Mouse (Mus musculus) liver, postnatal 0 days (tissue): ENCODE measurements around the gene Arfgap3. TPM values are rescaled to one million over a fixed set of nuclear protein-coding genes. Genes with fewer than 3 reads are reported as not detected.

Source experiments
- ATAC-seq: fragments of 200-750 bp; cut with Nextera tagmentation; 2 replicates; pipeline ENCODE4 v1.8.0; 2017; ENCODE audit warnings: mild to moderate bottlenecking, moderate library complexity
- DNase-seq: peaks from one replicate; pipeline ENCODE4 v3.0.0-alpha.2; 2016
- H3K27ac ChIP-seq: fragments of 300-500 bp; sonication (generic); 2 replicates; pipeline ENCODE4 v1.5.1; 2014; ENCODE audit warnings: antibody characterized with exemption, moderate library complexity, mild to moderate bottlenecking, low read depth
- H3K27me3 ChIP-seq: fragments of 300-500 bp; sonication (generic); 2 replicates; pipeline ENCODE4 v1.6.1; 2014; ENCODE audit warnings: low read length, control low read depth, mixed read lengths; ENCODE audit not compliant: insufficient read depth
- H3K36me3 ChIP-seq: fragments of 300-500 bp; sonication (generic); replicated peaks from 2 replicates; pipeline ENCODE4 v1.6.1; 2014; ENCODE audit warnings: mild to moderate bottlenecking, control low read depth, low read length, moderate library complexity, mixed read lengths; ENCODE audit not compliant: insufficient read depth
- H3K4me1 ChIP-seq: fragments of 300-500 bp; sonication (generic); 2 replicates; pipeline ENCODE4 v1.6.1; 2014; ENCODE audit warnings: antibody characterized with exemption, mild to moderate bottlenecking, control low read depth; ENCODE audit not compliant: insufficient read depth
- H3K4me2 ChIP-seq: fragments of 300-500 bp; sonication (generic); 2 replicates; pipeline ENCODE4 v1.6.1; 2014; ENCODE audit warnings: low read depth, mild to moderate bottlenecking, low read length, moderate library complexity, mixed read lengths
- H3K4me3 ChIP-seq: fragments of 300-500 bp; sonication (generic); 2 replicates; pipeline ENCODE4 v1.5.1; 2014; ENCODE audit warnings: low read depth, low read length
- H3K9ac ChIP-seq: fragments of 300-500 bp; sonication (generic); replicated peaks from 2 replicates; pipeline ENCODE4 v1.6.1; 2014; ENCODE audit warnings: mild to moderate bottlenecking, moderate library complexity
- H3K9me3 ChIP-seq: fragments of 300-500 bp; sonication (generic); 2 replicates; pipeline ENCODE4 v1.6.1; 2016; ENCODE audit warnings: mild to moderate bottlenecking, control low read depth, low read length, mixed read lengths
- CTCF ChIP-seq: sonication (generic); IDR thresholded peaks from 2 replicates; pipeline ENCODE4 v1.5.1; 2016; ENCODE audit warnings: antibody characterized with exemption, low read depth
- EP300 ChIP-seq: IDR thresholded peaks from 2 replicates; pipeline ENCODE4 v1.6.1; 2016; ENCODE audit warnings: antibody characterized with exemption, low read depth, mild to moderate bottlenecking
- WGBS: fragments of 180-500 bp; shearing (Covaris S2); extraction: QIAGEN DNeasy Blood & Tissue Kit; methylation state at CpG from one replicate; pipeline ENCODE4 v1.1.7; 2014; ENCODE audit not compliant: insufficient replicate concordance; 5-methylcytosine and 5-hydroxymethylcytosine counted together
- polyA plus RNA-seq: library from polyadenylated mRNA; unstranded; fragments of >200 nt; fragmentation: Nextera tagmentation; extraction: Ambion mirVana; gene quantifications from 2 replicates; pipeline ENCODE4 v1.2.1, GENCODE M21; 2015

Gene Arfgap3
- polyA plus RNA-seq, 1 experiment from 2014 or later, result 9.6 TPM

DNA sequence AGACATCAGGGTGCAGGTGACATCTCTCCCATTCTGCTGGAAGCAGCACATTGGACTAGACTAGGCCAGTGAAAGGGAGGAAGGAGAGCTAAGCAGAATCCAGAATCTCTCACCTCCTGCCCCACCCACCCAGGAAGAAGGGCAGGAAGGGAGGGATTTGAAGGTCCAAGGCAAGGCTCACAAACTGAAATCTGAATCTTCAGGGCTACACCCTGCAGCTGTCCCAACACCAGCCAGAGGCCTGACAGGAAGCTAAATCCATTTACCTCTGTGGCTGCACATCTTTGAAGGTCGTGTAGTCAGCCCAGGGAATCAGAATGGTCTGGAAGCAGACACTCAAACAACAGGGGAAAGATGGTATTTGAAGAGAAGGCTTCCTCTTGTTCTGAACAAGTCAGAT is 84.8 kb downstream of the Arfgap3 start:
- DNase-seq (no peak), ATAC-seq (no peak)
- TF ChIP-seq CTCF, result no peak
- TF ChIP-seq EP300, result no peak
- no peak overlapping the region for H3K4me3 ChIP-seq
- H3K27ac ChIP-seq, result no peak overlapping the region
- 23% methylated on average over 1 of the region's 1 CpGs for WGBS
- no peak overlapping the region for H3K4me2 ChIP-seq
- H3K9me3 ChIP-seq, result no peaks in the 10 kb centered on the region
- no peaks in the 10 kb centered on the region for H3K27me3 ChIP-seq
- no peak overlapping the region for H3K9ac ChIP-seq
- no peaks in the 10 kb centered on the region for H3K36me3 ChIP-seq
- no peaks in the 10 kb centered on the region for H3K4me1 ChIP-seq

DNA sequence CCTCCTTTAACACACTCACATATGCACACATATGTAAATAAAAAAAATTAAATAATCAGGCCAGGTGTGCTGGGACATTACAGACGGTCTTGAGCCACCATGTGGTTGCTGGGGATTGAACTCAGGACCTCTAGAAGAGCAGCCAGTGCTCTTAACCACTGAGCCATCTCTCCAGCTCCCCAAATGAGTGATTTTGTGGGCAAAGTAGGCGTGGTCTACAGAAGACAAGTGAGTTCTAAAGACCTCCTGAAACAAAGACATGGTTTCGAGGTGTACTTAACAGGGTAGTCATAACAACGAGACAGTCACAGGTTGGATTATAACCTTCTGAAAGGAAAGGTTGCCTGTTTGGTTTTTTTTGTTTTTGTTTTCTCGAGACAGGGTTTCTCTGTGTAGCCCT is 86.6 kb downstream of the Arfgap3 start:
- DNase-seq, result no peak
- H3K36me3 ChIP-seq, result no peaks in the 10 kb centered on the region
- H3K27ac ChIP-seq, result no peak overlapping the region
- no peak for ATAC-seq
- H3K4me1 ChIP-seq, result no peaks in the 10 kb centered on the region
- no peaks in the 10 kb centered on the region for H3K9me3 ChIP-seq
- H3K9ac ChIP-seq, result no peak overlapping the region
- no peaks in the 10 kb centered on the region for H3K27me3 ChIP-seq
- WGBS, result 72% methylated on average over 5 of the region's 5 CpGs
- TF ChIP-seq EP300 (no peak), CTCF (no peak)
- H3K4me2 ChIP-seq, result no peak overlapping the region
- H3K4me3 ChIP-seq, result no peak overlapping the region

- DNase-seq (no peak), ATAC-seq (no peak)
- no peaks in the 10 kb centered on the region for H3K36me3 ChIP-seq
- H3K9me3 ChIP-seq, result no peaks in the 10 kb centered on the region
- no peaks in the 10 kb centered on the region for H3K27me3 ChIP-seq
- WGBS, result 77% methylated on average over 13 of the region's 13 CpGs
- H3K4me3 ChIP-seq, result no peak overlapping the region
- no peak for TF ChIP-seq EP300
- no peak for TF ChIP-seq CTCF
- no peak overlapping the region for H3K4me2 ChIP-seq
- no peak overlapping the region for H3K9ac ChIP-seq
- no peak overlapping the region for H3K27ac ChIP-seq
- H3K4me1 ChIP-seq, result no peaks in the 10 kb centered on the region; the same call in 1 of the 2 replicates
Observed at GRCm38 (mm10) chr15:83257906-83258305, 92.1 kb downstream of the Arfgap3 start.

DNA sequence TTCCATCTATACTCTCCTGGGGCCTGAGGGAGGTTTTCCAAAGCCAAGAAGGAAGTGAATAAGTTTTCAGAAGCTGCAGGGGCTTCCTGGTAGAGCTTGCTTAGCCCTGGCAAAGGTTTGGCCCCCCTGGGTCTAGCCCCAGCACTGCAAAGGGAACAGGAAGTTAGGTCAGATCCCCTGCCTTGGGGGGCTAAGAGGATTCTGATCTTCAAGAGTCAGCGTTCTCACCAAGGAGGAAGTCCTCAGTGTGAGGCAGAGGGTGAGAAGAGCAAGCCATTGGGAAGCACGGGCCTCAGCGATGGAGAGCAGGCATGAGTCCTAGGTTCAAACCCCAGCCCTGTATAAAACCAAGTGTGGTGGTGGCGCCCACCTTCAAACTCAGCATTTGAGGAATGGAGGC is 93.6 kb downstream of the Arfgap3 start:
- DNase-seq (no peak), ATAC-seq (no peak)
- Histone ChIP-seq H3K27ac (no peak overlapping the region), H3K4me3 (no peak overlapping the region), H3K36me3 (no peaks in the 10 kb centered on the region), H3K4me1 (no peaks in the 10 kb centered on the region; the same call in none of the 2 replicates), H3K9ac (no peak overlapping the region), H3K27me3 (peaks cover 11% of the 10 kb centered on the region), H3K9me3 (no peaks in the 10 kb centered on the region), H3K4me2 (no peak overlapping the region)
- TF ChIP-seq EP300, result no peak
- no peak for TF ChIP-seq CTCF
- WGBS, result 49% methylated on average over 4 of the region's 4 CpGs

DNA sequence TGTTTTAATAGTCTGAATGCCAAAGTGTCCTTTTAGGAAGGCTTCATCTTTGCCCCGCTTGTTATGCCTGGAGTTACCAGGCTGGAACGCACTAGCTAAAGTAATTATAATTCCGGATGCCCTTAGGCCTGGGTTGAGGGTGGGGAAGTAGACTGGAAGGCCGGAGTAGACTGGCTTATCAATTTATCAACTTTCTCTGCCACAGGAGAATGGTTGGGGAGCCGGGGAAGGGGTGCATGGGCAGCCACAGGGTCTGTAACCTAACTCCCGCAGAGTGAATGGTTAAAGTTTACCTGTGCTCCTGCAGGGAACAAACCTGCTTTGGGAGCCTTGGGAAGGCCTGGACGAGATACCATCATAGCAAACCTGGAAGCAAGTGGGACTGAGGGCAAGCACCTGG is 94.1 kb downstream of the Arfgap3 start:
- H3K36me3 ChIP-seq, result no peaks in the 10 kb centered on the region
- no peak overlapping the region for H3K4me3 ChIP-seq
- peaks cover 3% of the 10 kb centered on the region for H3K4me1 ChIP-seq
- peaks cover 17% of the 10 kb centered on the region for H3K27me3 ChIP-seq
- no peak overlapping the region for H3K9ac ChIP-seq
- TF ChIP-seq EP300 (no peak), CTCF (no peak)
- ATAC-seq, result no peak
- no peak overlapping the region for H3K4me2 ChIP-seq
- 81% methylated on average over 7 of the region's 7 CpGs for WGBS
- no peaks in the 10 kb centered on the region for H3K9me3 ChIP-seq
- no peak overlapping the region for H3K27ac ChIP-seq
- no peak for DNase-seq

- H3K36me3 ChIP-seq, result no peaks in the 10 kb centered on the region
- no peak for DNase-seq
- H3K27me3 ChIP-seq, result peaks cover 22% of the 10 kb centered on the region
- H3K9ac ChIP-seq, result no peak overlapping the region
- H3K27ac ChIP-seq, result no peak overlapping the region
- TF ChIP-seq EP300 (no peak), CTCF (peak; percentile 51)
- H3K4me3 ChIP-seq, result no peak overlapping the region
- no peaks in the 10 kb centered on the region for H3K9me3 ChIP-seq
- H3K4me1 ChIP-seq, result peaks cover 6% of the 10 kb centered on the region
- 87% methylated on average over 4 of the region's 4 CpGs for WGBS
- no peak for ATAC-seq
- no peak overlapping the region for H3K4me2 ChIP-seq
Observed at GRCm38 (mm10) chr15:83255191-83255782, 94.8 kb downstream of the Arfgap3 start.

DNA sequence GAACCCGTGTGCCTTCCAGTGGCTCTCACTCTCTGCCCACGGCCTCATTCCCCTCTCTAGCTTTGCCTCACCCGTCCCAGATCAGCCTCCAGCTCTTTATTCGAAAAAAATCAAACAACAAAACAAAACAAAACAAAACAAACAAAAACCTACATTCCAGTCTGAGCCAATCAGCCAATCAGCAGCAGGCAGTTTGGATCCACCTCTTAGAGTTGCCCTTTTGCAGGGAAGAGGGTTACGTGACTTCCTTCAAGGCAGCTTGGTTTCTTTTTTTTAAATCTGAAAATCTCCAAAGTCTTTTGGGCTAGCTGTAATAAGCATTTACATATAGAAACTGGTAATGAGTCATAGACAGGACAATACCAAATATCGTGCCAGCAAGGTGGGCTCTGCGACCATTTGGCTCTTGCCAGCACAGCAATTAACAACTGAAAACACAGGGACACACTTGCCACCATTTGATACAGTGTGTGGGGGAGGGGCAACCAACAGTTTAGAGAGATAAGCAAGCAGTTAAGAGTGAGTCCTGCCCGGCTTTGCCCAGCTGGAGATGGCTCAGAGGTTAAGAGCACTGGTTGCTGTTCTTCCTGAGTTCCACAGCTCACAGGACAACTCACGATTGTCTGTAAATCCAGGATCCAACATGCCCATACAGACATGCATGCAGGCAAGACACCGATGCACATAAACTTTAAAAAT is 95.5 kb downstream of the Arfgap3 start:
- 54% methylated on average over 10 of the region's 10 CpGs for WGBS
- ATAC-seq, result no peak

More for the DNA sequence above, 95.5 kb downstream of the Arfgap3 start:
- Histone ChIP-seq H3K36me3 (no peaks in the 10 kb centered on the region), H3K27me3 (peaks cover 30% of the 10 kb centered on the region), H3K27ac (no peak overlapping the region), H3K4me2 (no peak overlapping the region), H3K4me3 (no peak overlapping the region), H3K4me1 (peaks cover 6% of the 10 kb centered on the region), H3K9me3 (no peaks in the 10 kb centered on the region), H3K9ac (no peak overlapping the region)
- no peak for TF ChIP-seq CTCF
- no peak for TF ChIP-seq EP300
- no peak for DNase-seq
